Mouse (Mus musculus): ENCODE measurements around the gene Cd38. TPM values are rescaled to one million over a fixed set of nuclear protein-coding genes. Genes with fewer than 3 reads are reported as not detected.
A peak's percentile ranks its signal among the peaks of the same experiment; 100 is the strongest.

Cd38 gene
- polyA plus RNA-seq, 1 experiment from 2014 or later, result 30.2 TPM

- peak overlapping the region; percentile 28; the same call in 1 of the 2 replicates for H3K4me2 ChIP-seq
- no peak overlapping the region for H3K4me3 ChIP-seq (replicated peaks)
- ATAC-seq (replicated peaks; ENCODE audit: low FRiP score), result no peak
- no peak overlapping the region for H3K27ac ChIP-seq
- H3K9ac ChIP-seq, result no peak overlapping the region
- WGBS, result 80% methylated on average over 5 of the region's 5 CpGs
- H3K4me1 ChIP-seq, result peaks cover 11% of the 10 kb centered on the region; the same call in 1 of the 2 replicates
- H3K9me3 ChIP-seq (replicated peaks), result no peaks in the 10 kb centered on the region
- H3K27me3 ChIP-seq, result no peaks in the 10 kb centered on the region
- no peaks in the 10 kb centered on the region for H3K36me3 ChIP-seq
These were observed 26.4 kb upstream of the Cd38 start for GRCm38 (mm10) chr5:43842011-43842285.

DNA sequence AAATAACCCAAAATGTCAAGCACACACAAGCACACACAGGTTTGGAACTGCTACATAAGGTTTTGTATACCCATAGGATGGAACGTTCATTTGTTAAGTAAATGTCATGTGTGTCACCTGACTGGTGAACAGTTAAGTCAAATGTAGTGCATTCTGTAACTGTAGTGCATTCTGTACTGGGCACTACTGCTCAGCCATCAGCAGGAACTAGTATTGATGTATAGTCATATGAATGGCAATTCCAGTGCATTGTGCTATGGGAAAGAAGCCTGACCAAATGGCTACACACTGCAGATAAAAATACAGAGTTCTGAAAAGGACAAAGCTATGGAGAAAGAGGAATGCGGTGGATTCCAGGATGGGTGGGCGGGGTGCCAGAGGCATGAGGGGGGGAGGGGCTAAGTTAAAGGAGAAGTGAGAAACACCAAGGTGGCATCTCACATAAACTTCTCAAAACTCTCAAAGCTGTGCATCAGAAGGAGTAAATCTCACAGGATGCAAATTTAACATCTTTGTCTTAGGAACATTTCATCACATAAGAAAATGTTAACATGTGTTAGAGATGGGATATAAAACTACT is 25.7 kb upstream of the Cd38 start:
- H3K27ac ChIP-seq, result no peak overlapping the region
- 72% methylated on average over 3 of the region's 3 CpGs for WGBS
- no peaks in the 10 kb centered on the region for H3K36me3 ChIP-seq
- ATAC-seq (replicated peaks; ENCODE audit: low FRiP score), result no peak
- H3K9me3 ChIP-seq (replicated peaks), result no peaks in the 10 kb centered on the region
- no peaks in the 10 kb centered on the region for H3K27me3 ChIP-seq
- no peak overlapping the region for H3K4me2 ChIP-seq
- H3K4me3 ChIP-seq (replicated peaks), result no peak overlapping the region
- H3K9ac ChIP-seq, result no peak overlapping the region
- peaks cover 11% of the 10 kb centered on the region; the same call in 1 of the 2 replicates for H3K4me1 ChIP-seq

GRCm38 (mm10) chr5:43845083-43845482 is 23.3 kb upstream of the Cd38 start:
- WGBS, result 86% methylated on average over 5 of the region's 5 CpGs
- Histone ChIP-seq H3K4me3 (replicated peaks) (no peak overlapping the region), H3K9ac (no peak overlapping the region), H3K27ac (no peak overlapping the region), H3K27me3 (no peaks in the 10 kb centered on the region), H3K36me3 (no peaks in the 10 kb centered on the region), H3K4me1 (peaks cover 11% of the 10 kb centered on the region; the same call in 1 of the 2 replicates), H3K9me3 (replicated peaks) (no peaks in the 10 kb centered on the region), H3K4me2 (no peak overlapping the region)
- no peak for ATAC-seq (replicated peaks; ENCODE audit: low FRiP score)

DNA sequence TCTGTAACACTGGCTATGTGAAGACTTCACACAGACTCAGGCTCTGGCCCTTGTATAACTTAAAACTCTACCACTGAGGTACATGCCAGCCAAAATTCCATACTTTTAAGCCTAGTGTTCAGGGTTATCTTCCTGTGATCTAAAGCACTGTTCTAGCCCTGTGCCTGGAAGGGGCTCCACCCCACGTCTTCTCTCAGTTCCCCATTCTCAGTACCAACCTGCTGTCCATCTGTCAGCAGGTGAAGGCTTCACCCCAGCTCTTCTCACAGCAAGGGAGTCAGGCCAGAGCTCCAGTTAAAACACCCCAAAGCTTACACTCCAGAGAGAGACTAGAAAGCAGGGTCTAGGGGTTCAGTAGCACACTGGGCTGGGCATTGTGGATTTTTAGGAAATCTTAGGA is 22.7 kb upstream of the Cd38 start:
- Histone ChIP-seq H3K4me3 (replicated peaks) (no peak overlapping the region), H3K4me2 (no peak overlapping the region), H3K27ac (no peak overlapping the region), H3K36me3 (no peaks in the 10 kb centered on the region), H3K9me3 (replicated peaks) (no peaks in the 10 kb centered on the region), H3K4me1 (peaks cover 11% of the 10 kb centered on the region; the same call in 1 of the 2 replicates), H3K27me3 (no peaks in the 10 kb centered on the region), H3K9ac (no peak overlapping the region)
- ATAC-seq (replicated peaks; ENCODE audit: low FRiP score), result no peak
- 71% methylated on average over 1 of the region's 1 CpGs for WGBS

GRCm38 (mm10) chr5:43846227-43846626 is 22.1 kb upstream of the Cd38 start:
- no peak for ATAC-seq (replicated peaks; ENCODE audit: low FRiP score)
- Histone ChIP-seq H3K4me2 (no peak overlapping the region), H3K27ac (no peak overlapping the region), H3K36me3 (no peaks in the 10 kb centered on the region), H3K4me3 (replicated peaks) (no peak overlapping the region), H3K27me3 (no peaks in the 10 kb centered on the region), H3K9ac (no peak overlapping the region), H3K4me1 (peaks cover 11% of the 10 kb centered on the region; the same call in 1 of the 2 replicates), H3K9me3 (replicated peaks) (no peaks in the 10 kb centered on the region)
- WGBS, result 25% methylated on average over 2 of the region's 2 CpGs

GRCm38 (mm10) chr5:43847555-43847954 is 20.8 kb upstream of the Cd38 start:
- peaks cover 10% of the 10 kb centered on the region; the same call in 1 of the 2 replicates for H3K4me1 ChIP-seq
- no peak overlapping the region for H3K4me3 ChIP-seq (replicated peaks)
- no peak overlapping the region for H3K9ac ChIP-seq
- no peaks in the 10 kb centered on the region for H3K27me3 ChIP-seq
- no peaks in the 10 kb centered on the region; the same call in 1 of the 2 replicates for H3K9me3 ChIP-seq (replicated peaks)
- H3K4me2 ChIP-seq, result no peak overlapping the region
- no peak overlapping the region for H3K27ac ChIP-seq
- ATAC-seq (replicated peaks; ENCODE audit: low FRiP score), result no peak
- no peaks in the 10 kb centered on the region for H3K36me3 ChIP-seq

DNA sequence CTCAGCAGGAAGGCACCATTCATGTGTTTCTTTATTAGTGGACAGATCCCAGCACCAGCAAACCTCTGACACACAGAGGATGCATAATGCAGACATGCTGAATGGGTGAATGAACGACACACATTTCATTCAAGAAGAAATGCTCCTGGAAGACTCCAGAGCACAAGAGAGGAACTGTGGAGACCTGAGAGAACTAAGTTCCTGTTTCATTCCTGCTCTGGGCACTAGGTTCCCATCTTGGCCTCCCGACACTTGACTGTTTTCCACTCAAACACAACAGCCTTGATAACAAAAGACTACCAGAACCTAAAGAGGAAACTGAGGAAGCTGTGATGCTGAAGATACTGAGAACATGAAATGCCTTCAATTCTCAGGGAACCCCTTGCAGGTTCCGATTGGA is 20.1 kb upstream of the Cd38 start:
- Histone ChIP-seq H3K9ac (no peak overlapping the region), H3K27me3 (no peaks in the 10 kb centered on the region), H3K4me3 (replicated peaks) (no peak overlapping the region), H3K27ac (no peak overlapping the region), H3K4me1 (peaks cover 8% of the 10 kb centered on the region; the same call in 1 of the 2 replicates), H3K9me3 (replicated peaks) (no peaks in the 10 kb centered on the region; the same call in 1 of the 2 replicates), H3K36me3 (no peaks in the 10 kb centered on the region), H3K4me2 (no peak overlapping the region)
- ATAC-seq (replicated peaks; ENCODE audit: low FRiP score), result no peak
- 91% methylated on average over 3 of the region's 3 CpGs for WGBS

DNA sequence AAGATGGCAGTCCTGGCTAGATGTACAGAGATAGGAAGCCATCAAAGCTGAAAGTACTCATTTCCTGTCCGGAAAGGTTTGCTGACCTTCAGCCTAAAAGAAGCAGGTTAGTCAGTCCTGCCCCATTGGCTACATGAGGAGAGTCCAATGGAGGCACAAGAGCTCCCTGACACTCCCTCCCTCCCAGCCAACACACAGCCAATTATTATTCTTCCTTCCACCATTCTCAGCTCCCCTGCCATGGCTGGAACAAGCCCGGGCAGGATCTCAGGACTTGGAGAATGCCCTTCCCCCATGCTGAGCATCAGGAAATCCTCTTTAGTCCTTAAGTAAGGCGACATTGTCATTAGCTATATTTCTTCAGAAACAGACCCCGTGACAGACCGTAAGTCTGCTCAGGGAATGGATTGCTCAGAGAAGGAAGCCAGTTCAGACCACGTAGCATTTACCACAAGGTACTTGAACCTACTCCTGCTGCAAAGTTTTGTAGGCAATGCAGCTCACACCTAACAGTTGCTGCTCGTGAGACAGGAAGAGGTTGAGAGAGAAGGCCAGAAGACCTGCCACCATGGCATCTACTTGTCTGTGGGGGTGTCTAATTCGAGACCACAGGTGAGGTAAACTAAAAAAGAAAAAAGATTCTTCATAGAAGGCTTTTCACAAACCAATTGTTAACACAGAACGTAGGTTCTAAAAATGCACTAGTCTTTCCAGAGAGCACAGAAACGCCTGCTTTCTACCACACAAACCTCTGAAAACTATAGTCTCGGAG is 15.1 kb upstream of the Cd38 start:
- no peaks in the 10 kb centered on the region for H3K4me1 ChIP-seq
- 72% methylated on average over 11 of the region's 11 CpGs for WGBS
- ATAC-seq (replicated peaks; ENCODE audit: low FRiP score), result no peak; the same call in 1 of the 2 replicates
- H3K27ac ChIP-seq, result peak overlapping the region; percentile 72
- no peak overlapping the region for H3K9ac ChIP-seq
- H3K36me3 ChIP-seq, result no peaks in the 10 kb centered on the region
- H3K4me2 ChIP-seq, result no peak overlapping the region
- no peak overlapping the region for H3K4me3 ChIP-seq (replicated peaks)
- H3K9me3 ChIP-seq (replicated peaks), result peaks cover 4% of the 10 kb centered on the region
- no peaks in the 10 kb centered on the region for H3K27me3 ChIP-seq

DNA sequence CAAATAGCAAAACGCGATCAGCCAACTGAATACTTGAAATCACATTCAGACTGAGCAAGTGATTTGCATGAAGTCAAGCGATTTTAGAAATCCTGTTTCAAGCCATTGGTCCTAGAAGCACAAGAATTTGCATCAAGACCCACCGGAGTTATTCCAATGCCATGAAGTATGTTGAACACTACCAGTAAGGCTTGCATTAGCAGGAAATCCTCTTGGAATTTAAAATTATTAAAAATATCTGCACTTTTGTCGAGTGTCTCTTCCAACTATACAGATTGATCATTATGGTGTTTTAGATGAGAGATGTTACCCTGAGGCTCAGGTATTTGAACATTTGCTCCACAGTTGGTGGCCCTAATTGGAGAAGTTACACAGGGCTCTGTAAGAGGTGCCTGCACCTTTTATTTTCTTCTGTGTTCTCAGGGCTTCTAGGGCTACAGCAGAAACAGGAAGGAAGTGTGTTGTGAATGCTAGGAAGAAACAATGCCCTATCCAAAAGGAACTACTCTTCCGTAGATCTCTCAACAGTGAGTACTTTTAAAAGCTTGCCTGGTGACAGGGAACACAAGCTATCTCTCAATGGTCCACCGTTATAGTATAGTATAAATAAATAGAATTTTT is 14.4 kb upstream of the Cd38 start:
- Histone ChIP-seq H3K4me3 (replicated peaks) (no peak overlapping the region), H3K9me3 (replicated peaks) (peaks cover 4% of the 10 kb centered on the region), H3K9ac (no peak overlapping the region), H3K36me3 (no peaks in the 10 kb centered on the region), H3K27ac (peak overlapping the region; percentile 72), H3K4me2 (no peak overlapping the region), H3K4me1 (no peaks in the 10 kb centered on the region), H3K27me3 (no peaks in the 10 kb centered on the region)
- 84% methylated on average over 7 of the region's 7 CpGs for WGBS
- no peak for ATAC-seq (replicated peaks; ENCODE audit: low FRiP score)

DNA sequence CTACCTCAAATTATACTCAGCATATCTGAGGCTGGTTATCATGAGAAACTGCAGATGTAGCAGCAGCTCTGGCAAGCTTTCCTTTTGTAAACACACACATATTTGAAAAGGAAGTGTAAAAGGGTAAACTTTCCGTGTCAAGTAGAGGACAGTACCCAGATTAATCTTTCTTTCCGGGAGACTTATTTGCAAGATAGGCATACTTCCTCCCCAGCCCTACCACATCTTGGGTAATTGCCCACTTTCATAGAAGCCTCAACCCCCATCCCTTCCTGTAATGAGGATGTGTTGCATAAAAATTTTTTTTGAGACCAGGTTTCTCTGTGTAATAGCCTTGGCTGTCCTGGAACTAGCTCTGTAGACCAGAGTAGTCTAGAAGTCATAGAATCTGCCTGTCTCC is 12.6 kb upstream of the Cd38 start:
- no peak overlapping the region for H3K4me3 ChIP-seq (replicated peaks)
- no peaks in the 10 kb centered on the region for H3K36me3 ChIP-seq
- peak overlapping the region; percentile 60; the same call in 1 of the 2 replicates for H3K27ac ChIP-seq
- no peak overlapping the region for H3K9ac ChIP-seq
- H3K4me1 ChIP-seq, result no peaks in the 10 kb centered on the region
- H3K9me3 ChIP-seq (replicated peaks), result peaks cover 4% of the 10 kb centered on the region
- no peaks in the 10 kb centered on the region for H3K27me3 ChIP-seq
- 49% methylated on average over 2 of the region's 2 CpGs for WGBS
- no peak overlapping the region for H3K4me2 ChIP-seq
- ATAC-seq (replicated peaks; ENCODE audit: low FRiP score), result no peak

GRCm38 (mm10) chr5:43859663-43860062 is 8.7 kb upstream of the Cd38 start:
- Histone ChIP-seq H3K27ac (no peak overlapping the region), H3K36me3 (no peaks in the 10 kb centered on the region), H3K9me3 (replicated peaks) (peaks cover 4% of the 10 kb centered on the region; the same call in 1 of the 2 replicates), H3K4me3 (replicated peaks) (no peak overlapping the region), H3K9ac (no peak overlapping the region), H3K4me2 (no peak overlapping the region), H3K27me3 (no peaks in the 10 kb centered on the region), H3K4me1 (0 out of 2 replicates have a peak, but pooled peaks cover under 1% of the 10 kb centered on the region)
- WGBS, result 89% methylated on average over 8 of the region's 8 CpGs
- no peak for ATAC-seq (replicated peaks; ENCODE audit: low FRiP score)

- Histone ChIP-seq H3K4me3 (replicated peaks) (no peak overlapping the region), H3K27me3 (no peaks in the 10 kb centered on the region), H3K9ac (no peak overlapping the region), H3K4me1 (0 out of 2 replicates have a peak, but pooled peaks cover 3% of the 10 kb centered on the region), H3K4me2 (no peak overlapping the region), H3K9me3 (replicated peaks) (peaks cover 4% of the 10 kb centered on the region; the same call in 1 of the 2 replicates), H3K27ac (no peak overlapping the region), H3K36me3 (no peaks in the 10 kb centered on the region)
- WGBS, result 88% methylated on average over 5 of the region's 5 CpGs
- no peak for ATAC-seq (replicated peaks; ENCODE audit: low FRiP score)
These were observed 8.3 kb upstream of the Cd38 start for GRCm38 (mm10) chr5:43860096-43860495.

Measured in kidney, embryonic 15.5 days (tissue).